Mouse (Mus musculus): ENCODE results near the gene Rps6kc1.
A peak's percentile ranks its signal among the peaks of the same experiment; 100 is the strongest.

The Rps6kc1 gene

GRCm38 (mm10) chr1:190763756-190764155 is 147.8 kb downstream of the Rps6kc1 start:
- DNase-seq (ENCODE audit: low read depth, low spot score), result no peak

GRCm38 (mm10) chr1:190761786-190762185 is 149.8 kb downstream of the Rps6kc1 start:
- no peak for DNase-seq (ENCODE audit: low read depth, low spot score)

DNA sequence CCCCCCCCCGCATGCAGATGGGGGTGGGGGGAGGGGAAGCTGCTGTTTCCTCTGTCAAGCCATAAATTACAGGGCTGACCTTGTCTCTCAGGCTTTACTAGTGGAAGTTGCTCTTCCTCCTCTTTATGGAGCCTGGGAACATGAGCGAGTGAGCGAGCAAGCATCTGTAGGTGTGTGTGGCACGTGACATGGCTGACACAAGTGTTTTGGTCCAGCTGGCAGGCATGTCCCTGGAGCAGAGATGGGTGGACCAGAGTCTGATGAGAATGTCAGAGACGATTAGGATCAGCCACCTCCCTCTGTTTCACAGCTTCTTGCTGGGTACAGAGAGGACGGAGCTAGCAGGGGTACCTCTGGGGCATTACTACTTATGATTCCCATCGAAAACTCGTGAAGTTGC is 153.7 kb downstream of the Rps6kc1 start:
- DNase-seq (ENCODE audit: low read depth, low spot score), result no peak

DNA sequence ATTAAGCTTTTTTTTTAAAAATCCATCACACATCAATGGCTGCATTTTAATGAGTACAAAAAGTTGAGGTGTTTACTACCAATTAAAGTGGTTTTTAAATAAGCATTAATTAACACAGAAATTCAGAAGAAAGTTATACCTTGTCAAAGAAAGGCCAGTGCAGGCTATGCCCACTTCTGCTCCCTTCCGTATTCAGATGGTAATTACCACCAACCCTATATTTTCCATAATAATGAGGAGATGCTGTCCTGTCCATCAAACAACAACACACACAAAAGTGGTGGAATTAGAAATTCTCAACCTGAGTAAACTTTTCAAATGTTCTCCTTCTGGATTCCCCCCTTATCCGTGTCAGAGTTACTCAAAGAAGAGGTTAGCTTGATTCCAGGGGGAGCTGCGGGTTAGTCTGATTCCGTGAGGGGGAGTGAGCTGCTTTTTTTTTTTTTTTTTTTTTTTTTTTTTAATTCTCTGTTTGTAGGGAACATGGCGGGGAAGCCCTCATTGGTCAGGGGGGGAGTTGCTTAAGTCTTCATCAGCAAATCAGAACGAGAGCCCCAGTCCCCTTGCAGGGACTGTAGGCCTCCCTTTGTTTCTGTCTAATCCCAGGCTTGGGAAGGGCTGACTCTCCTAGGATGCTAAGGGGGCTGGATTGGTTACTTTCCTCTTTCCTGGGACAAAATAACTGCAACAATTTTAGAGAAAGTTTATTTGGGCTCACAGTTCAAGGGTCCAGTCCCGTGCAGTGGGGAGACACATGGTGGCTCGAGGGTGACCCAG is 159.6 kb downstream of the Rps6kc1 start:
- no peak for DNase-seq (ENCODE audit: low read depth, low spot score)

GRCm38 (mm10) chr1:190748937-190749336 is 162.6 kb downstream of the Rps6kc1 start:
- no peak for DNase-seq (ENCODE audit: low read depth, low spot score)

DNA sequence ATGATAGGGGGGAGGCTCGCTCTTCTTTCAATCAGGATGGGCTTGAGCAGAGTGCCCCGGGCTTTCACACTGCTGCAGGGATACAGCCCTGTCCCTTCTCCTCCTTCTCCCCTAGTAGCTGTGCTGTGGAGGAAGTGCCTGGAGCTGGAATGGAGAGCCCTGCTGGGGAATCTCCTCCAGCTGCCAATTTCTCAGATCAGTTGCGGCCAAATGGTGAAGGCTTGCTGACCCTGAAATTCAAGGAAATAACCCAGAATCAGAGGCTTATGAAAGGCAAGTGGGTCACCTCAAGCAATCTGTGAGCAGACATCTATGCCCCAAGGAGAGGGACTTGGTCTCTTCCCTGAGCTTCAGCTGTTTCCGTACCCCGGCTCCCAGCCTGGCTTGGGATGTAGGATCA is 170.1 kb downstream of the Rps6kc1 start:
- DNase-seq (ENCODE audit: low read depth, low spot score), result no peak

GRCm38 (mm10) chr1:190732803-190733202 is 178.8 kb downstream of the Rps6kc1 start:
- DNase-seq (ENCODE audit: low read depth, low spot score), result no peak

- no peak for DNase-seq (ENCODE audit: low read depth, low spot score)
Measured at GRCm38 (mm10) chr1:190729516-190730088, 182.0 kb downstream of the Rps6kc1 start.

GRCm38 (mm10) chr1:190728111-190728651 is 183.4 kb downstream of the Rps6kc1 start:
- DNase-seq (ENCODE audit: low read depth, low spot score), result no peak

- DNase-seq (ENCODE audit: low read depth, low spot score), result no peak
Measured at GRCm38 (mm10) chr1:190727385-190727784, 184.2 kb downstream of the Rps6kc1 start.

- DNase-seq (ENCODE audit: low read depth, low spot score), result no peak
Measured at GRCm38 (mm10) chr1:190724591-190725380, 186.8 kb downstream of the Rps6kc1 start.

GRCm38 (mm10) chr1:190723926-190724430 is 187.6 kb downstream of the Rps6kc1 start:
- no peak for DNase-seq (ENCODE audit: low read depth, low spot score)

GRCm38 (mm10) chr1:190713848-190714247 is 197.7 kb downstream of the Rps6kc1 start:
- DNase-seq (ENCODE audit: low read depth, low spot score), result no peak

DNA sequence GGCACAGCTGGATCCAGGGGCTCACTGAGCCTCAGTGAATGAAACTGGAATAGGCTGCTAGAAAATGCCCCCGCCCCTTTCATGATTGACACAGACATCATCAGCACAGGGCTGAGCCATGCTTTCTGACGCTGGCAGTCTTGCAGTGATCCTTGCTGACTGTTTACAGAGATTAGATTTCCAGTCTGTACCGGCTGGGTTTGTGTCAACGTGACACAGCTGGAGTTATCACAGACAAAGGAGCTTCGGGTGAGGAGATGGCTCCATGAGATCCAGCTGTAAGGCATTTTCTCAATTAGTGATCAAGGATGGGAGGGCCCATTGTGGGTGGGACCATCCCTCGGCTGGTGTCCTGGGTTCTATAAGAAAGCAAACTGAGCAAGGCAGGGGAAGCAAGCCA is 214.0 kb downstream of the Rps6kc1 start:
- no peak for DNase-seq (ENCODE audit: low read depth, low spot score)

- peak; percentile 23 for DNase-seq (ENCODE audit: low read depth, low spot score)
Measured at GRCm38 (mm10) chr1:190695589-190695988, 216.0 kb downstream of the Rps6kc1 start.

DNA sequence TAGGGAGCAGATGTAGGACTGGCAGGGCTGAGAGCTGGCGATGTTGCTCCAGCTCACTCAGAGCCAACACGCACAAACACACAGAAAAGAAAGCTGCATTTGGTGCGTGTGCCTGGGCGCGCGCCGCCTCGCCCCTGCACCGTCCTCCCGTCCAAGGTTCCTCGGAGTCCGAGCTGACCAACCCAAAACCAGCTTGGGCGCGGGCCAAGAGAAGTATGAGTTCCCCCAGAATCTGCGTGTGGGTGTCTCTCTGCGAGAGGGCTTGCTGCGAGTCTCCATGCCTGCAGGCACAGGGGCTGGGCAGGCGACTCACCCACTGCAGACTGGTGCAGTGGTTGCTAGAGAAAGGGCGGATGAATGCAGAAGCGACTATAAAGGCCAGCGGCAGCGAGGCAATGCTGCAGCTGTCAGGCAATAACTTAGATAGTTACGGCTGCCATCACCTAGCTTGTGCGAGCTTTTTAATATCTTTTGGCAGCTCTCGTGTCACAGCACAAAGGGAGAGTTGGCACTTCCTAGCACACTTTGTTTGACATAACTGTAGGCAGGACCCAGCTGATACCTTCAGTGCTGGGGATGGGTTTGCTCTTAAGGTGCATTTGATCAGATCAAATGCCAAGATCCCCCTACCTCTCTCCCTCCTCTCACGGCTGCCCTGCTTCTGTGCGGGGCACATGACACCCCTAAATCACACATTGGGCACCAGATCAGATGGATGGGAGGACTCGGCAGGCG is 220.9 kb downstream of the Rps6kc1 start:
- no peak for DNase-seq (ENCODE audit: low read depth, low spot score)

DNA sequence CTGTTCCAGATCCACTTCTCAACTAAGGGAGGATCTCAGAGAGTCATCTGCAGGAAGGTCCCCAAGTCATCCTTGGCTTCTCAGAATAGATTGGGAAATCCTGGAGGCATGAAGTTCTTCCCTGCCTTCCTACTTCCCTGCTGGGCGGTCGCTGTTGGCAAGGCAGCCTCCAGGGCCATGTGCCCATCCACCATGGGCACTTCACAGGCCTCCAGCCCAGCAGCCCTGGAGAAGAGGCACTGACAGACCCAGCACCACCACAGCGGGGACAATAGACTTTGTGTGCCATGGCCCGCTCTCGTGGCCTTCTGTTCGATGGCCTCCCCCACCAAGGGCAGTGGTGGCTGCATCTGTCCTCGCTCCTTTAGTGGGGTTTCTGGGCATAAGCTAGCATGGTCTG is 228.5 kb downstream of the Rps6kc1 start:
- no peak for DNase-seq (ENCODE audit: low read depth, low spot score)

DNA sequence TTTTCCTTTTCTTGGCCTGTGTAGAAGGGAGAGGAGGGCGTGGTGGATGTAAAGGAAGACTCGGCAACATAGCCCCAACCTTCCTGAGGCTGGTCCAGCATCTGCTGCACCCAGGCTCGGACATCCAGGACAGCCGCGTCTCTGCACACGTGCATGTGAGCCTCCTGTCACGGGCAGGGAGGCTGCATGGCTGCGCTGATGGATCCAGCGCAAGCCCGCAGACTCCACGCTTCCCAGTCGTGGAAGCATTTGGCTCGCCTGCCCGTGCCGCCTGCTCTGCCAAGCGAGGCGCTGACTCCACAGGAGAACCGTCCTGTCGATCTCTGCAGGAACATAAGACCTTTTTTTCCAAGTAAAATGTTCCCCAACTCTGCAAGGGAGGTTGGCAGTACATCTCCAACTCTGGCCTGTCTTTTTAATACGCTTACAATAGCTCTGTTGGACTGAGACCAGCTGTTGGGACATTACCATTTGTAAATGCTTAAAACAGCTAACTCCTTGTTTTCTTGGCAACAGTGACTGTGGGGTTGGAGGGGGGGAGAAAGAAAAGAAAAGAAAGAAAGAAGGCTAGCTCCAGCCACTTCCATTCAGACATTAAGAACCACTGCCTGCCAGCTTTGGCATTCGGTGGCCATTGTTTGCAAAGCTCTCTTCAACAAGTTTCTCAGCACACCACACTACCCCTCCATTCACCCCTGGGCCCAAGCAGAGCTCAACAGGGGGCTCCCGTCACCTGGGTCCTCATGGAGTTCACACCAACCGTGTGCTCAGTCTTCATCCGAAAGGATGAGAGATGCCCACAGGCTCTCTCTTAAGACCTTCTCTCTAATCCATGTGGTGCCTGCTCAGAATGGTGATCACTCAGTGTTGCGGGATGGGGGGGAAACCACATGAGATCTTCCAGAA is 229.3 kb downstream of the Rps6kc1 start:
- DNase-seq (ENCODE audit: low read depth, low spot score), result no peak

DNA sequence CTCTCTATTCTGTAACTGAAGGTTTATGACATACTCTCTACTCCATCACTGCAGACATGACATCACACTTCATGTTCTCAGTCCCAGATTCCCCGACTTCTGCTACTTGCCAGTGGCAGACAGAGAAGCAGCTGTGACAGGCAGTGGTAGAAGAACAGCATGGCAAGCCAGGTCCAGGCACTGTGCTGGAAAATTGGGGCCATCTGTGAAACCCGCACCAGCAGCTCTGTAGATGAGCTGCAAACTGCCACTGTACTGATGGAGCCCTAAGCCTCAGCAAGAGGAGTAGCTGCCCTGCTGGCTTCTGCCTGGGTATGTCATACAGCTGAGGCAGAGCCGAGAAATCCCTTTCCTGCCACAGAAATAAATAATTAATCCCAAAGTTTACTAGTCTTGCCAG is 236.1 kb downstream of the Rps6kc1 start:
- no peak for DNase-seq (ENCODE audit: low read depth, low spot score)

- DNase-seq (ENCODE audit: low read depth, low spot score), result no peak
Measured at GRCm38 (mm10) chr1:190669099-190669498, 242.5 kb downstream of the Rps6kc1 start.

Measured in embryo, embryonic 11.5 days (tissue).